Mouse (Mus musculus): ENCODE results near the gene Nedd9. TPM values are rescaled to one million over a fixed set of nuclear protein-coding genes. Genes with fewer than 3 reads are reported as not detected.
"Not testable (repeated sequence)": the region's sequence is repeated elsewhere in the genome, so short reads cannot be mapped to it uniquely, and the experiment has no call there.

Gene Nedd9
- total and polyA plus RNA-seq, 3 experiments, result 15.2 to 28.9 (median 26.7) TPM

GRCm38 (mm10) chr13:41371547-41371946, 115.6 kb downstream of the Nedd9 start:
- Histone ChIP-seq H3K27ac (no peak overlapping the region), H3K27me3 (ENCODE audit: control insufficient read depth, insufficient read depth, low read length) (no peaks in the 10 kb centered on the region), H3K4me3 (no peak overlapping the region), H3K79me2 (replicated peaks; ENCODE audit: control insufficient read depth, insufficient read depth, low read length) (no peaks in the 10 kb centered on the region), H3K36me3 (ENCODE audit: control insufficient read depth, insufficient read depth, low read length) (no peaks in the 10 kb centered on the region), H3K9ac (ENCODE audit: low read depth, low read length) (no peak overlapping the region), H3K4me1 (ENCODE audit: control insufficient read depth, insufficient read depth, low read length) (peaks cover 2% of the 10 kb centered on the region; the same call in 1 of the 2 replicates)
- no peak for TF ChIP-seq EP300 (IDR thresholded peaks at IDR 0.05; ENCODE audit: insufficient read depth, low read depth, low read length)
- TF ChIP-seq CTCF (IDR thresholded peaks at IDR 0.05), result no peak
- TF ChIP-seq POLR2A (IDR thresholded peaks at IDR 0.05; ENCODE audit: insufficient read depth, low read depth, low read length), result no peak
- DNase-seq, result no peak
- intact Hi-C loops (cut with DNase I), result loop anchor here (5.0 kb wide), 1 partner anchor 186 kb away; no protein-coding TSS in a partner anchor
- WGBS, result 84% methylated on average over 3 of the region's 3 CpGs

- Histone ChIP-seq H3K79me2 (replicated peaks; ENCODE audit: control insufficient read depth, insufficient read depth, low read length) (no peaks in the 10 kb centered on the region), H3K27me3 (ENCODE audit: control insufficient read depth, insufficient read depth, low read length) (no peaks in the 10 kb centered on the region), H3K4me1 (ENCODE audit: control insufficient read depth, insufficient read depth, low read length) (peaks cover 2% of the 10 kb centered on the region; the same call in 1 of the 2 replicates), H3K4me3 (no peak overlapping the region), H3K9ac (ENCODE audit: low read depth, low read length) (no peak overlapping the region), H3K36me3 (ENCODE audit: control insufficient read depth, insufficient read depth, low read length) (no peaks in the 10 kb centered on the region), H3K27ac (no peak overlapping the region)
- 78% methylated on average over 5 of the region's 5 CpGs for WGBS
- TF ChIP-seq CTCF (IDR thresholded peaks at IDR 0.05) (no peak), EP300 (IDR thresholded peaks at IDR 0.05; ENCODE audit: insufficient read depth, low read depth, low read length) (no peak), POLR2A (IDR thresholded peaks at IDR 0.05; ENCODE audit: insufficient read depth, low read depth, low read length) (no peak)
- intact Hi-C loops (cut with DNase I), result no loop called here
- DNase-seq, result no peak
These were observed 118.5 kb downstream of the Nedd9 start for GRCm38 (mm10) chr13:41368612-41369011.

- H3K4me1 ChIP-seq (ENCODE audit: control insufficient read depth, insufficient read depth, low read length), result no peaks in the 10 kb centered on the region
- no peaks in the 10 kb centered on the region for H3K36me3 ChIP-seq (ENCODE audit: control insufficient read depth, insufficient read depth, low read length)
- 95% methylated on average over 4 of the region's 4 CpGs for WGBS
- TF ChIP-seq EP300 (IDR thresholded peaks at IDR 0.05; ENCODE audit: insufficient read depth, low read depth, low read length), result no peak
- no peak for TF ChIP-seq POLR2A (IDR thresholded peaks at IDR 0.05; ENCODE audit: insufficient read depth, low read depth, low read length)
- no peaks in the 10 kb centered on the region for H3K79me2 ChIP-seq (replicated peaks; ENCODE audit: control insufficient read depth, insufficient read depth, low read length)
- no peak overlapping the region for H3K9ac ChIP-seq (ENCODE audit: low read depth, low read length)
- no peak for DNase-seq
- no peaks in the 10 kb centered on the region for H3K27me3 ChIP-seq (ENCODE audit: control insufficient read depth, insufficient read depth, low read length)
- intact Hi-C loops (cut with DNase I), result no loop called here
- no peak overlapping the region for H3K27ac ChIP-seq
- no peak overlapping the region for H3K4me3 ChIP-seq
These were observed 120.0 kb downstream of the Nedd9 start for GRCm38 (mm10) chr13:41367176-41367611.

- H3K36me3 ChIP-seq (ENCODE audit: control insufficient read depth, insufficient read depth, low read length); H3K4me1 ChIP-seq (ENCODE audit: control insufficient read depth, insufficient read depth, low read length); intact Hi-C loops (cut with DNase I); H3K27ac ChIP-seq; DNase-seq; H3K4me3 ChIP-seq; H3K79me2 ChIP-seq (replicated peaks; ENCODE audit: control insufficient read depth, insufficient read depth, low read length); H3K27me3 ChIP-seq (ENCODE audit: control insufficient read depth, insufficient read depth, low read length); H3K9ac ChIP-seq (ENCODE audit: low read depth, low read length): not testable (repeated sequence)
- WGBS, result 73% methylated on average over 1 of the region's 1 CpGs
These were observed 120.6 kb downstream of the Nedd9 start for GRCm38 (mm10) chr13:41366609-41367008.

GRCm38 (mm10) chr13:41364273-41364672, 122.9 kb downstream of the Nedd9 start:
- DNase-seq, result no peak
- 93% methylated on average over 9 of the region's 9 CpGs for WGBS
- Histone ChIP-seq H3K9ac (ENCODE audit: low read depth, low read length) (no peak overlapping the region), H3K27ac (no peak overlapping the region), H3K36me3 (ENCODE audit: control insufficient read depth, insufficient read depth, low read length) (no peaks in the 10 kb centered on the region), H3K4me1 (ENCODE audit: control insufficient read depth, insufficient read depth, low read length) (no peaks in the 10 kb centered on the region), H3K4me3 (no peak overlapping the region), H3K27me3 (ENCODE audit: control insufficient read depth, insufficient read depth, low read length) (no peaks in the 10 kb centered on the region), H3K79me2 (replicated peaks; ENCODE audit: control insufficient read depth, insufficient read depth, low read length) (no peaks in the 10 kb centered on the region)
- TF ChIP-seq CTCF (IDR thresholded peaks at IDR 0.05), result no peak
- TF ChIP-seq EP300 (IDR thresholded peaks at IDR 0.05; ENCODE audit: insufficient read depth, low read depth, low read length), result no peak
- no peak for TF ChIP-seq POLR2A (IDR thresholded peaks at IDR 0.05; ENCODE audit: insufficient read depth, low read depth, low read length)
- intact Hi-C loops (cut with DNase I), result no loop called here

- Histone ChIP-seq H3K4me3 (no peak overlapping the region), H3K79me2 (replicated peaks; ENCODE audit: control insufficient read depth, insufficient read depth, low read length) (no peaks in the 10 kb centered on the region), H3K36me3 (ENCODE audit: control insufficient read depth, insufficient read depth, low read length) (no peaks in the 10 kb centered on the region), H3K4me1 (ENCODE audit: control insufficient read depth, insufficient read depth, low read length) (no peaks in the 10 kb centered on the region), H3K27me3 (ENCODE audit: control insufficient read depth, insufficient read depth, low read length) (no peaks in the 10 kb centered on the region), H3K9ac (ENCODE audit: low read depth, low read length) (no peak overlapping the region), H3K27ac (no peak overlapping the region)
- DNase-seq, result no peak
- TF ChIP-seq POLR2A (IDR thresholded peaks at IDR 0.05; ENCODE audit: insufficient read depth, low read depth, low read length) (no peak), CTCF (IDR thresholded peaks at IDR 0.05) (no peak), EP300 (IDR thresholded peaks at IDR 0.05; ENCODE audit: insufficient read depth, low read depth, low read length) (no peak)
- intact Hi-C loops (cut with DNase I), result no loop called here
- WGBS, result 57% methylated on average over 6 of the region's 6 CpGs
These were observed 124.3 kb downstream of the Nedd9 start for GRCm38 (mm10) chr13:41362909-41363308.
